Mouse (Mus musculus): ENCODE data around the gene Pkd1l1.

The Pkd1l1 gene

DNA sequence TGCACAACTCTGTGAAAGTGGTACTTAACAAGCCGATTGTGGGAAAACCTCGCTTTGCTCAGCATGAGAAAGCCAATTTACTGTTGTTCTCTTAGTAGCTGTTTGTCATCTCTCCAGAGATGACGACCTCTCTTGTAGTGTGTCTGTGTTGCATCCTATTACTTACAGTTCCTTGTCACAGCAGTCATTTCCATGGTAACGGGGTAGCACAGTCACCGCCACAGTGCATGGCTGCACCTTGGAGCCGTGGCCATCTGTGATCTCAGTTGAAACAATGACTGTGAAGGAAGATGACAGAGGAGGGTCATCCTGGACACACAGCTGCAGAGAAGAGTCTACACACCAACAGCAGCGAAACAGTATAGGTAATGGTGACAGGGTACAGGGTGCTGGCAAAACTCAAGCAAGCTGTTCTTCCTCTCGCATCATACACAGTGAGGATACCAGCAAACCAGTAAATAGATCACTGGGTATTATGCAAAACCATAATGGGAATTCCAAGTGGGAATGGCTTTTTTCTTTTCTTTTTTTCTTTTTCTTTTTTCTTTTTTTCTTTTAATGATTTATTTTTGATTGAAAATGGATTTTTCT, 56.9 kb downstream of the Pkd1l1 start:
- DNase-seq = no peak

DNA sequence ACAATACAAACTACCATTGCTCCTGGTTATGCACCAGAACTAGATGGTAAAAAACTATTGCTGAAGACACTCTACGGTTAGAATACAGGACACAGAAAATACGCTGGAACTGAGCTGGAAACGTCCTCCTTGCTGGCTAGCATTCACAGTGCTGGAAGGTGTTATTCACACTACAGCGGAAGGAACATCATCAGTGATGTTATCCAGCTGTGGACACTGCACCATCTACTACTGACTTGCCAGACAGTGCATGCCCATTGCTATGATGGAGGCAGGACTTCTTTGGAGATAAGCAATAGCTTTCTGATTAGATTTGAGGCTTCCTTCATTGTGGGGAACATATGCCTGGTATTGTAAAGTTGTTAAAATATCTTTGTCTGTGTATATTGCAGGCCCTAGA, 90.3 kb downstream of the Pkd1l1 start:
- no peak for DNase-seq

DNA sequence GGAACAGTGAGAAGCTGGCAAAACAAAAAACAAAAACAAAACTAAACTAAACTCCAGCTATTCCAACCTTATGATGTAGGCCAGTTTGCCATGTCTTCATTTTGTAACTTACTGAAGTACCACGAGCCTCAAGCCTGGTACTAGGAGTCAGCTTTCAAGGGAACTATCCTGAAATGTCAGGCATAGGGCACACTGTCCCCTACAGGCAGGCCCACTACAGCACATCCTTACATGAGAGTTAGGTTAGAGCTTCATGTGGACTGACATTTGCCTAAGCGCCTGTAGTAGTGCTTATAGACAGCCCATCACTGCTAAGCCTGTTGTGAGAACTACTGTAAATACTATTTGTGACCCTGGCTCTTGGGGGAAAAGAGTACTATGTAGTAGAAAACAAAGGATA, 91.5 kb downstream of the Pkd1l1 start:
- DNase-seq = no peak

DNA sequence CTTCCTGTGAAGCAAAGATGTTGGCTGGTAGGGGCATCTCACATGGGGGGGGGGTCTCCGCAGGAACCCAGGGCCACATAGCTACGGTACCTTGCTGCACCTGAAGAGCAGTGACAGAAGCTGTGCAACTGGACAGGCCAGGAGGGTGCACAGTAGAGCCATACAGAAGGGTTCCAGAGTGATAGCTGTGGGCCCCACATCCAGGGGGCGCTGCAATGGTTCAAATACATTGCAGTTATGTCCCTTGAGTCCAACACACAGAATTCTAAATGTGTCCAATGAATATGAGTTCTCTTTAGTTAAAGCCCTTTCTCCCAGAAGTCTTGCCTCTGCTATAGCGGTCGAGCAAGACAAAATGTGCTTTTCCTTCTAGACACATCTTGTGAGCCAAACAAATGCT, 103.0 kb downstream of the Pkd1l1 start:
- no peak for DNase-seq

DNA sequence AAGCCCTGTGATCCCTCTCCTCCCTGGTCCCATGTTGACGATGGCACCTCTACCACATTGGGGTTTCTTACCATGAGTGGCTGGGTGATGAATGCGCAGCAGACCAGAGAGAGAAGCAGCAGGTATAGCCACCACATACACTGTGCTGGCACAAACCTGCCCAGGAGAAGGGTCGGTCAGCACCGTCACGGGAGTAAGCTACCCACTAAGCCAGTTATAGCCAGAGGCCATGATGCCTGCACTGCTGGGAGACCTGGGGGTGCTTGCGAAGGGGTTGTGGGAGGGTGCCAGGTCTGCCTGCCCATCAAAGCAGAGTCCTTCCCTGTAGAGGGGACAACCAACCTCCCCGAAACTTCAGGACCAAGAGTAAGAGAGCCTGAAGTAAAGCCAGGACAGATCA, 107.0 kb downstream of the Pkd1l1 start:
- DNase-seq = no peak

DNA sequence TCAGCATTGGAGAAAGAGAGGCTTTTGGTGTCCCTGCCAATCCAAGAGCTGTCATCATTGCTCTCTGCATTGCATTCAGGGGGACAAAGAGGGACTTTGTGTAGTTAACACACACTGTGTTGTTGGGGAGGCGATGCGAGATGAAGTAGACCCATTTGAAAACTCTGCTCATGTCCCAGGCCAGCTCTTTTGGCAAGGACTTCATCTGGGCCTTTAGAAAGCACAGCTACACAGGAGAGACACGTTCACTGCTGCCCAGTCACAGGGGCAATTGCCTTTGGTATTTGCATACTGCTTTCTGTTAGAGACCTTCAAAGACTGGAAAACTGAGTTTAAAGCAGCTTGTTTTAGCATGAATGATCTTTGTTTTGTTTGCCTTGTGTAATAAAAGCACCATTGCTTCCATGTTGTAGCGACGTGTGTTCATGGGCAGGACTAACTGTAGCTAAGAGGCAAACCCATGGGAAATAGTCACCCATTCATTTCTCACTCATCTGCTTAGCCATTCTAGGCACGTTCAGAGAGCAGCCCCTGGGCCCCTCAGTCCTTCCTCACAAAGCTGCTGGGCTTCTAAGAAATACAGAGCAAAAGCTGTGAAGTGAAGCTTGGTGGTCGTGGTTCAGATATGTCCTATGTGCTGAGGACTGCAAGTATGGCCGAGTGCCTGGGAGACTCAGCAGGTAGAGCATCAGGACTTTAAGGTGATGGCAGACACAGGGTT, 109.0 kb downstream of the Pkd1l1 start:
- DNase-seq = no peak

DNA sequence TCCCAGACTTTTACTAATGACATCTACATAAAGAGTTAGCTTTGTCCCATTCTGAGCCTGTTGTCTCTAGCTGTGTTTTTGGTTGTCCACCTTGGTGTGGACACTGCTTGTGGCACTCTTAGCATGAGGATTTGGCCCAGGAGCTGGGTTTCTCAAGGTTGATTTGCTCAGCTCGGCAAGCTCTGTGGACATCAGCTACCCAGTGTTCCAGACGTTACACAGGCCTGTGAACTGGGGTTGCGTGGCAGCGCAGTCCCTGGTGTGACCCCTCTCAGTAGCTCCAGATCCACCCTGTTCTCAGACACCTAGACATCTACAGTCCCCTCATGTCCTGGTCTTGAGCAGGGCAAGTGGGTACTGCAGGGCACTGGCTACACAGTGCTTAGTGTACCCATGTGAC, 110.6 kb downstream of the Pkd1l1 start:
- DNase-seq = no peak

DNA sequence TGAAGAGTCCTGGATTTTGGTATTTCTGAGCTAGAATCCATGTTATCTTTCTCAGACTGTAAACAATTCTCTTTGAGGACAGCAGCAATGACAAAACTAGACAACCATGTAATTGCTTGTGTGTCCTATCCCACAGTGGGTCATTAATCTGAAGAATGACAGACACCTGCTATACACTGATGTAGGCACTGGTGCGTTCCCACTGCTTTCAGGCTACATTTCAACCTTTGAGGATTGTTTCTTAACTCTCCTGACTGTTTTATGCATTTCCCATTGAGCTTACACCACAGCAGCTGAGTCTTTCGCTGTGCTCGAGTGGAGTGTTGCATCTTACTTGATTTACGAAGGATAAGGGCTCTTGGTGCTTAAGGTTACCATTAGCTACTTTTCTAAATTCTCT, 111.1 kb downstream of the Pkd1l1 start:
- no peak for DNase-seq

DNA sequence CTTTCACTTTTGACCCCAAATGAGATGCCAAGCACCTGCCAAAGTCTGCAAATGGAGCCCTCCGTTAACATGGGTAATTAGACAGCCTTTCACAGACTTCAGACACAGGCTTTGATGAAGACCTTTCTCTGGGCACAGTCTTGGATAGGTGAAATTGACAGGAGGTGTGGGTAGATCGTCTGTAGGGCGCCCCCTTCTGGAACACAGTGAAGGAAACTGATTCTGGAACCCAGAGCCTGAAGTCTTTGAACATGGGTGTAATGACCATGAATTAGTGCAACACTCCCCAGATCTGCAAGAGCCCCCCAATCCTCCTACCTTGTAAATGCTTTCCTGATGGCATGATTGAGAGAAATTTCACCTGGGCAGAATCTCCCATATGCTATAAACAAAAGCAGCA, 112.2 kb downstream of the Pkd1l1 start:
- DNase-seq = peak; percentile 30

DNA sequence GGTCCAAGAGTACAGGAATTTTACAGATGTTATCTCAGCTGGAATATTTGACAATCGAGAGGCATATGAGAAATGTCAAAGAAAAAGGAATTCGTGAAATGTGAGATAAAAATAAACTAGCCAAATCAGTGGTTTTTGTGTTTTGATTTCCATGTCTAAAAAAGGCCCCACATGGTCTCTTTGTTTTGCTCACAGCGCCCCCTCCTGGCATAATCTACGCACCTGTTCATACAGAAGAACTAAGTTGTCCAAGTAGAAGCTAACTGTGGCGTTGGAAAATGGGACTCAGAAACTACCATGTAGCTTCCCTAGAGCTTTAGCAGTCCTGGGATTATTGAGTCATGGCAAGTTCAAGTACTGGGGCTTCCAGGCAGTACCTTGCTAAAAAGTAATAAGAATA, 113.2 kb downstream of the Pkd1l1 start:
- DNase-seq = peak; percentile 70

DNA sequence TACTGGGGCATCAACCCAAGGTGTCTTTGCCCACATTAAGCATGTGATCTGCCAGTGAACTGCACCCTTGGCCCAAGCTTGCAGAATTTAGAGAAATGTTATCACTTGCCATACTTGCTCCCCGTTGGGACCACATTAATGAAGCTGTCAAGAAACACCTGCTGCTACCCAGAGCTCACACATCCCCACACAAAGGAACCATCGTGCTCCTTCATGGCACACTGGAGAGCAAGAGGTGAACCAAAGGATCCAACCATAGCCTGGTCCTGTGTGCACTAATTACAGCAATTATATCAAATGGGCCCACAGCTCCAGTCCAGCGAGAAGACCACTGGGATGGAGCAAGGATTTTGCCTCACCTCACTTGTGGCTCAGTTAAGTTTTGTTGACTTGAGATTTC, 114.0 kb downstream of the Pkd1l1 start:
- DNase-seq = no peak

DNA sequence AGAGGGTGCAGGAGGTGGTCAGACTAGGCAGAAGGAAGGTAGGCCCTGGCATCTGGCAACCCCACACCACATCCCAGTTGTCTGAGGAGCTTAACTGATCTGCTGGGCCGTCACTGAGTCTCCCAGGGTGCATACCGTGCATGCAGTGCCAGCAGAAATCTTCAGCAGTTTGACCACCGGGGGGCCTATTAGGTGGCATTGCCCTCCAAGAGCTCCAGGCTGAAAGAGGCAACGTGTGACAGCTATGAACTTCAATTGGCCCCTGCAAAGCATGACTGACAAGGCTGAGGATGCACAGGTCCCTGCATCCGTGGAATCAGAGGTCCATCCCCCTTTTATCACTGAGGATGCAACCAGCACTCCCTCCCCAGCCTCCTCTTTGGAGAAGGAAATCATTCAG, 116.9 kb downstream of the Pkd1l1 start:
- peak; percentile 14 for DNase-seq

DNA sequence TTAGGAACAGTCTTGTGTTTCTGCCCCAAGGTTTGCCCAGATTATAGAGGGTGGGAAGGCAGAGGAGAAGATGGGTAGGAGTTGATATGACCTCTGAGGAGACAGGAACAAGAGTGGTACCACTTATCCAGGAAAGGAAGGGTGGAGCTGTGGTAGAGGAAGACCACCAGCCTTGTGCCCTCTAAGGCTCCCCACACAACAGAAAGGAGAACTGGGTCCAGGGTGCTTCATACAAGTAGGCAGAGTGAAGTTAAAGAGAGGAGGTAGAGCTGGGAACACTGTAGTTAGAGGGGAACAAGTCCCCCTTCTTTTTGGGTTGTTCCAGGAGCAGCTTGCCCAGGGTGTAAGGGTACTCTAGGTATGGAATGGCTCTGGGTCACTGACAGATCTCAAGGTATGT, 125.0 kb downstream of the Pkd1l1 start:
- no peak for DNase-seq

DNA sequence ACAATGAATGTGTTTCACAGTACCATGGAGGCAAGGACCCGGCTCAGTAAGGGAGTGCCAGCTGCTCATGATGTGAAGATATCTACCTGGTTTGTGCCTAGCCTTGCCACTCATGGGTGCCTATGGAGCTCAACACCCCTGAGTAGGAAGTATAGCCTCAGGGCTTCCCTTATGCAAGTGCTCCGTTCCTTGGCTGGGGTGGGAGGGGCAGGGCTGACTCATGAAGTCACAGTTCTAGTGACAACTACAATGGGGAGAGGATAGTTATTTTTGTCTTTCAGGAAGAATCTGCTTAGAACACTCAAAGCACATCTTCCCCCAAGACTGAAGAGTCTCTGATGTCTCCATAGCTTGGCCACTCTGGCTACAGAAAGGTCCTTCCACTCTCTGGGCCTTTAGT, 125.4 kb downstream of the Pkd1l1 start:
- no peak for DNase-seq

DNA sequence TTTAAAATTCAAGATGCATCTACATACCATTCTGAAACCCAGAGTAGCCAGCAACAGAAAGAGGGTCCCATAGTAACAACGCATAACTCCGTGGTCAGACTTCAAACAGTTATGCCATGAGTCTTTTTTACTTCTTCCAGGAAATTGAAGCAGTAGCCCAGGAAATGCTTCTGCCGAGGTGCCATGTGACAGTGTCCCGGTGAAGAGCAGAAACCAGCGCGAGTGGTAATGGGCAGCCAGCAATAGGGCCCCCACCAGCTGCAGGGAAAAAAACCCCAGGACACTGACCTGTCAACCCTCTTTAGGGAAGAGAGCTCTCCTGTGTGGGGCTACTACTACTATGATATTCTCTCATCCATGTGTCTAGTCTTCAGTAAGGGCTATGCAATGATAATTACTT, 136.9 kb downstream of the Pkd1l1 start:
- no peak for DNase-seq

DNA sequence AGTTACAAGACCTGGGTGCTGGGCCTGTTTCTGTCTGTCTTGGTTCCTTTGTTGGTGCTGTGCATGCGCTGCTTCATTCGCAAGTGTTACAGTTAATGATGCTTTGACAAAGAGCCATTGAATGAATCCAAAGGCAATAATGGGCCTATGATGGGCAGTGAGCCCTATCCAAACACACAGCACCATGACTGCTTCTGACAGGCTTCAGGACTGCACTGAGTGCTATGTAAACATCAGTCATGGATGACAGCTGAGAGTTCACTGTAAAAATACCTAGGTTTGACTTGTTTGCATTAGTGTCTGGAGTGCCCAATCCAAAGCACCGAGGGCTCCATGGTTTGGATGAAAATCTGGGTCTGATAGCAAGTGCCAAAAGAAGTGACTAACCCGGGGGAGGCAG, 138.9 kb downstream of the Pkd1l1 start:
- DNase-seq = no peak

DNA sequence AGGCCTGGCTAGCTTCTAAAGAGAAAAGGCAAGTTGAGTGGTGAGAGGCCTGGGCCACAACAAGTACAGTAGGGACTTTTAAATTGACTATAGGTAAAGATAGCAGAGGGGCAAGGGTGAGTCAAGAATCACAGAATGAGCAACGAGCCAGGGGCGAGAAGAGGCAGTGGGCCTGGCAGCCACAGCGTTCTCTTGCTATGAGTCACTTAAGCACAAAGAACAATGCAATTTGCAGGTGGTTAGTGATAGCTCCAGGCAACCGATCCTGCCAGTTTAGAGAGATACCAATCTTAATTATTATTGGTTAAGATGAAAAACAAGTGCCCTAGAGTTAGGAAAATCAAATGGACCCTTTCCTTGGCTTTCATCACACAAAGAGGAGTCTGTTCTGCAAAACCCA, 142.5 kb downstream of the Pkd1l1 start:
- no peak for DNase-seq

DNA sequence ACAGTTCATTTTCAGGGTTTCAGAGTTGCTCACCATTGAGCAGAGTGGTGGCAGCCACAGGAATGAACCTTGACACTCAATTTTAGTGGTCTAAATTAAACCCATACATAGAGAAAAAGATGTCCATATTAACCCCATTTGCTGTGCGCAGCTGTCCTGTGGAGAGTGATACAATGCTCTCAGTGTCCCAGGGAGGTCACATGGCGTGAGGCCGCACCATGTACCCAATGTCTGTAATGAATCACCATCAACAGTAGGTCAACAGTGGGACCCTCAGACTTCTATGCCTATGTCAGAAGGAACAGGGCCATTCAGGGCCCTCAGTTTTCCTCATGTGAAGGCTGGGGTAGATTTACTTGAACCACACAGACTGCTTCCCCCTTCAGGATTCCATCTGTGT, 143.5 kb downstream of the Pkd1l1 start:
- DNase-seq = no peak

DNA sequence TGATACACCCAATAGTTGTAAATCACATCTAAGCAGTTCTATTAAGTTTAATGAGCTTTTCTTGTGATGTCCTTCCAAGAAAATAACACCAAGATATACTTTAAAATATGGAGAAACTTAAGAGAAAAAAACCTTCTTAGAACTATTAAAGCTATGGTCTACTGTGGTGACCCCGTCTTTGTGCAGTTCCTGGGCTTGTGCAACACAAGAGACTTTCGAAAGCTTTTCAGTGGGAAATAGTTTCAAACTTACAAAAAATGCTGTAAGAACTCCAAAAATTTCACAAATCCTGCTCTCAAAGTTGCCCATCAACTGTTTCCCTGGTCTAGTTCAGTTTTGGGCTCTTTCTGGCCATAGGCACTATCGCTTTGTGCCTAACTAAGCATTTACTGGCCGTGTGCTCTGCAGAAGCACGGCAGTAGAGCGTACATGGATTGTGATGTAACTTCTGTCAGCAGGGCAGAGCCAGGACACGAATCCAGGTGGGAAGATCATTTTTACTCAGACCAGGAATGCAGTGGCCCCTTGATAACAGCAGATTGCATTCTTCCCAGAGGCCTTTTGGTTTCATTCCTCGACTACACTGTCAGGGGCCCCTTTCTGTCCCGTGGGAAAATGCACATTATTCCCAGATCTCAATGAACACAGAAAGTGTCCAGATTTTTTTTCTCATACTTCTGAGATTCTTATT, 144.1 kb downstream of the Pkd1l1 start:
- DNase-seq = no peak

DNA sequence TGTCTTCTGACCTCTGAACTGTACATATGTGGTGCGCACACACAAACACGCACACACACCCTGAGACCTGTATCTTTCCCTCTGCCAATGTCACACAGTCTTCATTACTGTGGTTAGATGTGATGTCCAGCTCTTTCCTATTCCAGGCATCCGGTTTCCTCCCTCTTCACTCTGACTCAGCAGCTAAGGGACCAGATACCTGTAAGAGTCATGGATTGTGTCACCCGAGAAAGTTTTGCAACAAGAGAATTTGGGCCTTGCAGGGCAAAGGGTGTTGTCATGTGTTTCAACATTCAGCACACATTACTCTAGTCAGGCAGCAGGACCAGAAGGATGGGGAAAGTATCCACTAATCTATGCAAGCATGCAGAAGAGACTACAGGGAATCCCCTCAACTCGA, 146.5 kb downstream of the Pkd1l1 start:
- DNase-seq = no peak

DNA sequence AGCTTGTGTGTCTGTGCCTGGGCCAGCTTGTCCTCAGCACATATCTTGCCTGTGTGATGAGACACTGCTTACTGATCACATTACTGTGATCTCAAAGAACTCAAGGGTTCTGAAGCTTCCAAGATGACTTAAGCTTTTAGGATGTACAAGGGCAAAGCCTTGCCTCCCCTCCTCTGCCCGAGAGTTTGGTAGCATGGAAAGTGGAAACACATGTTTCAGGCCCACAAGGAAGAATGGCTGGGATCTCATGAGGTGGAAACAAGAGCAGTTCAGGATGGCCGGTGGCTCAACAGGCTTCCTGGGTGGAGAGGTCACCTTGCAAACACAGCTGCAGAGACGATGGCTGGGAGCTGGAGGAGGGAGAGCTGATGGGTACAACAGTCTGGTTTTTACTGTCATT, 147.0 kb downstream of the Pkd1l1 start:
- no peak for DNase-seq

DNA sequence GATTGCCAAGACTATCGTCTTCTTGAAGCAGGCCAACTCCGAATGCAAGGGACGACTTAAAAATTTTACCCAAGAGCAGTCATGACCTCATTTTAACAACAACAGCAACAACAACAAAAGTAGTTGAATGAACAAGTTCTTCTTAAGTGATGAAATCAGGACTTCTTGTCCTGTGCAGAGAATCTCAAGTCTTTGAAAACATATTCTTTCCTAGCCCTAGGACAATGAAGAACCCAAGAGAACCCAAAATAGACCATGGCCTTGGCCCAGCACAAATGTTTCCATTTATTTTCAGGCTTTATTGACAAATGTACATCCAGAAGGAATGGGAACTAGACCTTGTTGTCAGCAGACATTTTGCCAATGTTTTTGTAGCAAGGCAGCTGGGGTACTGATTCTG, 147.7 kb downstream of the Pkd1l1 start:
- DNase-seq = no peak

DNA sequence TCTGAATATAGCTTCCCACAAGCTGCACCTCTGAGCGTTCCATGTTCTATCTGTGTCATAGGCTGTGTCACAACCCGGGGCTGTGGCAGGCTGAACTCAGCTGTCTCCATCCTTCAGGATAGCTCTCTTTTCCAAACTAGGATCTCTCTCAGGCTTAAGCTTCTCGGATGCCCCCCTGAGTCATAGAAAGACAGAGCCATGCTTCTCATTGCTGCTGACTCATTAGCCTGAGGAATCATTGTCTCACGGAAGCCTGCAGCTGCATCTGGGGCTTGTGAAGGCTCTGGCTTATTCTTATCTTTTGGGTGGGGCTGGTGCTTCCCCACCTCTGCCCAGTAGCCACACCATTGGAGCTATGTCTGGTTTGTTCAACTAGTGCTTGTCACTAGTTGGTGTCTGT, 151.7 kb downstream of the Pkd1l1 start:
- DNase-seq = no peak

DNA sequence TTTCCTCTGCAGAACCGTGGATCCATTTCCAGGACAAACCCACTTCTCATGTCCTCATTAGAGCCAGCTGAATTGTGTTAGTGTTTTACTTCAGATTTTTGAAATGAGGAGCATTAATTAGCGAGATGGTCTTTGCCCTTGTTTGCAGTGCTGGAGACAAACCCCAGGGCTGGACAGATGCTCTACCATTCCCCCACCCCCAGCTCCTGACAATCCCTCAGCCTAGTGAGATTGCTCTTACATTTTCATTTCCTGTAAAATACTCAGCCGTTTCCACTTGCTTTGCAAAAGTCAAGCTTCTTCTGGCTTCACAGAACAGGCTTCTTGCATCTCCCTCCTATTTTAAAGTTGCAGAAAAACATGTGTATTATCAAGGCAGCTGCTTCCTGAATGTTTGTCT, 155.7 kb downstream of the Pkd1l1 start:
- DNase-seq = no peak

Measured in thymus, postnatal 25 days (tissue).